Mouse (Mus musculus) layer of hippocampus, adult 9-10 months (tissue): ENCODE measurements around the gene Krcc1.

Experiments
- DNase-seq: peaks from one replicate; pipeline ENCODE4 v3.0.0; 2022; ENCODE audit warnings: low spot score

The Krcc1 gene

GRCm38 (mm10) chr6:71271389-71272315 lies at the start of gene Krcc1:
Krcc1 (plus strand) TSS chr6:71271677.
- DNase-seq: peak; percentile 90

DNA sequence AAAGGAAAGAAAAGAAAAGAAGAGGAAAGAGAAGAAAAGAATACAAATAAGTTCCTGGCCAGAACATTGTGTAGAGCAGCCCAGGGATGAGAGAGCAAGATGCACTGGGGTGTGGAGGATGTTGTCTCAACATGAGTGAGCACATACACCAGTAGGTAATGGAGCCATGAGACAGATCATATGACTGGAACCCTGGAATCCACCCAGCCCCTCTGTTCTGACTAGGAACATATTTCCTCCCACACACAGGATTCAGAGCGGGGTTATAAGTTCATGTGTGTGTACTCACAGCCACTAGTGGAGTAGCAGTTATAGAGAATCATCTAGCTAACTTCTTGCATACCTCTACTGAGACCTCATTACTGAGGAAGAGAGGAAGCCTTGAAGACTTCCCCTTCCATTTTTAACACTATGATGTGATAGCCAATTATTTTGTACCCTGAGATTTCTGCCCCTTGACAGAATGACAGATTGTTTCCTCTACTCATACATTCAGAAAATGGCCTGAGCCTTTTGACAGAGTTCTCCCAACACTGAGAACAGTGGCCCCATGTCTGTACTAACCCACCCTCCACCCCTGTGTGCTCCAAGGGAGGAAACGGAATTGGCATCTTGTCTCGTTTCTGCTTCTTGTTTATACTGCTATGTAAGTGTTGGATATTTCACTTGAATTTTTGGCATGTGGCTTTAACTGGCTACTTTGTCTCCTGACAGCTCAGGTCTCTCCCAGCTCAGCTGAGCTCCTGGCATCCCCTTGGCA lies 47.1 kb upstream of the Krcc1 start:
- DNase-seq: no peak

DNA sequence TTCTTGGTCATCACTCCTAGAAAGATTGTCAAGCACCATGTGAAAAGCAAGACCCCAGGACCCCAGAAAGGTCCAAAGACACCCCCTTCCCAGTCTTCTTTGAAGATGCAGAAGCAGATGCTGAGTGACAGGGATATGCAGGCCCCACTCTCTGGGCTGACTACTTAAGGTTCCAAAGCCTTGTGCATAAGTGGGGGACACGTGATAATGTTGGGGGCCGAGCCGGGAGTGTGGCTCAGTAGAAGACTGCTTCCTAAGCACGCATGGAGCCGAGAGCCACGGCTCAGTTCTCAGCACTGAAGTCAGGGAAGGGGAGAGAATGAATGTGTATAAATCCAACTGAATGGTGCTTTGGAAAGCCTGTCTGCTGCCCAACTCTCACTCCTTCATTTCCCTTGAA lies 44.9 kb upstream of the Krcc1 start:
- no peak for DNase-seq

- no peak for DNase-seq
Measured at GRCm38 (mm10) chr6:71227157-71227770, 44.2 kb upstream of the Krcc1 start.

DNA sequence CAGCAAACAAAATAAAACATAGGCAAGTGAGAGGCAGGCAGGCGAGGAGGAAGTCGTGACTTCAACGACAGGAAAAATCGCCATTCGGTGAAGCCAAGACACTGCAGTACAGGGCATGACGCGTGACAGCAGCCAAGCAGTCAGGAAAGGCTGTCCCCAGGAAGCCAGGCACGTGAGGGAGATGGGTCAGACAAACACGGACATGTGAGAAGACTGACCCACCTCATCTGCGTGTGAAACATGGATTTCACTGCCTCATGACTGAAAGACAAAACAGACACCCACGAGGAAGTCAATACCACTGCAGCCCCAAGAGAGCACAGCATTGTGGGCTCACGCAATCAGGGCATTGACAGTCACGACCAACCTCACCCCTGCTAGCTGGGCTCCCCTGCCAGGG lies 36.4 kb upstream of the Krcc1 start:
- DNase-seq: no peak

DNA sequence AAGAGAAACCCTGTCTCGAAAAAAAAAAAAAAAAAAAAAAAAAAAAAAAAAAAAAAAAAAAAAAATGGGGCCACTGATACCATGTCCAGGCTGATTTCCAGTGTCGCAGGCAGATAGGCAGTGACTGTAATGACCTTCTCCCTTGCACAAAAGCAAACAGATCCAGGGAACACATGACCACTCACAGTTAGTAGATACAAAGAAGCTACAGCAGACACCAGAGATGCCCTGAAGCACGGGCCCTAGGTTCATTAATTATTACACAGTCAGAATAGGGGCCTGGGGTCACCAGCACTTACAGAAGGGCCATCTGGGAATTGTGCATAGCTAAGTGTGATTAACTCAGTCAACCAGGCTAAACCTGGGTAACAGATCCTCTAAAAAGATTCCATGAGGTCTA lies 35.5 kb upstream of the Krcc1 start:
- no peak for DNase-seq

GRCm38 (mm10) chr6:71236506-71236905 lies 35.0 kb upstream of the Krcc1 start:
- no peak for DNase-seq

- no peak for DNase-seq
Measured at GRCm38 (mm10) chr6:71237031-71237431, 34.4 kb upstream of the Krcc1 start.

DNA sequence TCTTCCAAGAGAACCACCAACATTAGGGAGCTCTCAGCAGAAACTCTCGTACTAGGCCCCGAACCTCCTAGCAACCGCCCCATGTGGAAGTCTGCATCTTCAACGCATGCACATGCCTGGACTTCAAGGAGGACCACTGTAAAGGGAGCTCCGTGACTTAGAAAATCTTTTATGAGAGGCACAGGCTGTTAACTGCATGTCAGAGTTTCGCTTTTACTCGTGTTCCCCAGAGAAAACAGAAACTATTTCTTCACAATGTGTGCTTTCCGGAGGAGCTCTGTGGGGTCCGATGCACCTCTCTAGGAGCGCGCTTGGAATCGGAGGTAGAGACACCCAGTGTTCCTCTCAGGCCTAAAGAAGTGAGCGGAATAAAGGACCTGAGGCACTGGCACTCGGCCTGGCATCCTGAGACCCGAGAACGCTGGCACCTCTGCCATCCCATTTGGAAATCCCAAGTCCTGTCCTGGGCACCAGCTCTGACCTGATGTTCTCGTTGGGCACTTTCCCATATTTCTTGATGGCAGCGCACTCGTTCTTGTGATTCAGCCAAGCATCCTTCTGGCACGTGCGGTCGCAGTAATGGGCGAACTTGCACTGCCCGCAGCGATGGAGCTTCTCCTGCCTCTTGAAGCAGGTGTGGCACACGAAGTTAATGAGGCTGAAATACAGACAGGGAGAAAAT lies 32.3 kb upstream of the Krcc1 start:
- DNase-seq: no peak

- no peak for DNase-seq
Measured at GRCm38 (mm10) chr6:71240831-71241230, 30.6 kb upstream of the Krcc1 start.

- no peak for DNase-seq
Measured at GRCm38 (mm10) chr6:71242811-71243210, 28.7 kb upstream of the Krcc1 start.

GRCm38 (mm10) chr6:71243258-71243657 lies 28.2 kb upstream of the Krcc1 start:
- DNase-seq: no peak

DNA sequence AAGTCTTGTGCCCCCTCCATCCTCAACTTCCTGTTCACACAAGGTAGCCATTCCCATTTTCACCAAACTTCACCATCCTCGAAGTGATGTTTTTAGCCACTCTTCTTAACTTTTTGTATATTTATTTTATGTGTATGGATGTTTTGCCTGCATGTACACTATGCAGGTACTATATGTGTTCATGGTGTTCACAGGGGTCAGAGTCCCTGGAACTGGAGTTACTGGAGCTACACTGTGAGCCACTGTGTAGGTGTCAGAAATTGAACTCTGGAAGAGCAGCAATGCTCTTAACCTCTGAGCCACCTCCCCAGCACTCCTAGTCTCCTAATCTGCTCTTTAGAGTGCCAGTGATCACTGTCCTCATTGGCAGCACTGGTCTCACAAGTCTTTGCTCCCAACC lies 23.1 kb upstream of the Krcc1 start:
- no peak for DNase-seq

- no peak for DNase-seq
Measured at GRCm38 (mm10) chr6:71249615-71250014, 21.9 kb upstream of the Krcc1 start.

- DNase-seq: no peak
Measured at GRCm38 (mm10) chr6:71250951-71251350, 20.5 kb upstream of the Krcc1 start.

DNA sequence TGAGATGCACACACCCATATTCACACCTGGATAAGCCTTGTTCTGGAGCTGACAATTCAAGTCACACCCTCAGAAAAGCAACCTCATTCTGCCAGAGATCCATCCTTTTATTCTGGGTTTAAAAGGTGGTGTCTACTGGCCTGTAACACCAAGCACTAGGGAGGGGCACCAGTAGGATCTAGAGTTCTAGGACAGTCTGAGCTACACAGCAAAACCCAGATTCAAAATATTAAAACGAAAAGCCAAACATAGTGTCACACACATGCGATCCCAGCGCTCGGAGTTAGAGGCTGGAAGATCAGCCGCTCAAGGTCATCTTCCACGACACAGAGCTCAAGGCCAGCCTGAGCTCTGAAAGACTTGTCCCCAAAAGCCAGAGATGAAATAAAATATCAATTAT lies 17.0 kb upstream of the Krcc1 start:
- no peak for DNase-seq

DNA sequence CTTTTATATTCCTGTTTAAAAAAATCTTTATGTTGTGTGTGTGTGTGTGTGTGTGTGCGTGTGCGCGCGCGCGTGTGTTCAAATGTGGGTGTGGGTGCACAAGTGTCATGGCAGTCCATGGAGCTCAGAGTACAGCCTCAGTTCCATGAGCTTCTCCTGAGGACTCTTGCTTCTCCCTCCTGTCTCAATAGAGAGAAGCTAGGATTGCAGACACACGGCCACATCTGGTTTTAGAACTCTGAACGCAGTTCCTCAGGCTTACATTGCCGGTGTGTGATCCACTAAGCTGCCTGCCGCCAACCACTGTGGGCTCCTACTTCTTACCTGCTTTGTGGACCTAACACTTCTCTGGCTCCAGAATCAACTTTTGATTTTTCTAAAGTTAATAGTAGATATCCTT lies 15.3 kb upstream of the Krcc1 start:
- no peak for DNase-seq

DNA sequence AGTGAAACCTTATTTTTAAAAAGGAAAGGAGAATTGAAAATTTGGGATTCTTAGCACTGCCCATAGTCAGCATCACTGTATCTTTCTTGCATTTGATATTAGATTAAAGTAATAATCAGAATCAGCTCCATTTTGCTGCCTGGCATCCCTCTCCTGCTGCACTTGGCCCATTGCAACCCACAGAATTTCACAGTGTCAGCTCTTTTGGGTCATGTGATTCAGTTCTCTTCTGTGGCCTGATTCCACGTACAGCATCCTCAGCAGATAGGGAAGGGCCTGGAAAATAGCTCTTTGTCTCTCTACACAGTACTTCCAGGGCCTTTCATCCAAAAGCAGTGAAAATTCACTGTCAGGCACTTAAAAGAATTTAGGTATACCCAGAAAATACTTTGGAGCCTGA lies 14.1 kb upstream of the Krcc1 start:
- no peak for DNase-seq

- no peak for DNase-seq
Measured at GRCm38 (mm10) chr6:71258562-71258961, 12.9 kb upstream of the Krcc1 start.

DNA sequence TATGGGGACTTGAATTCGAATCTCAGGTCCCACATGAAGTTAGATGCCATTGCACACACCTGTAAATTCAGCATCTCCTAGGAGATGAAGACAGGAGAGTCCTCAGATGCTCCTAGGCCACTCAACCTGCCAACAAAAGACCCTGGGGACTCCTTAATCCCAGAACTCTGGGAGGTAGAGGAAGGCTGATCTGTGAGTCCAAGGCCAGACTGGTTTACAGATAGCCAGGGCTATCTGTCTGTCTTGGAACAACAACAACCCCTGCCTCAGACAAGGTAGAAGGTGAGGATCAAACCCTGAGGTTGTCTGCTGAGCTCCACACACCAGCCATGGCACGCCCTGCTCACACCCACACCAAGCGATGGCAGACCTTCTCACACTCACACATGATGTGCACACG lies 12.3 kb upstream of the Krcc1 start:
- no peak for DNase-seq

GRCm38 (mm10) chr6:71260051-71260640 lies 11.3 kb upstream of the Krcc1 start:
- DNase-seq: no peak

DNA sequence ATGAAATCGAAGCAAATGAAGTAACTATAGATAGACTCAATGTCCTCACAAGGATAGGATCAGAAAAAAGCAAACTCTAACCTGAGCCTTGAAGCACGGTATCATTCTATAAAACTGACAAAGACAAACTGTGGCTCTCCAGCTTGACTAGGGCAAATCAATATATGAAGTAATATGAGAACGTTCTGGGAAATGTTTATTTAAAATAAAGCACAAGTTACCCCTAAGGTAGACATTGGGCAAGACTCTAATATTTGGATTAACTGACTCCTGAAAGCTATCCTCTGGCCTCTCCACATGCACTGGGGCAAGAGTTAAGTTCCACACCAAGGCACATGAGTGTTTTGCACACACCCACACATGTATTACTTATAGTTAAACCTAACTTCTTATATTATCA lies 10.4 kb upstream of the Krcc1 start:
- DNase-seq: no peak
